14 mouse cellular contexts compared by ENCODE assay signal in genomic region chr3:79821131-79821530, GRCm38 (mm10). TPM values are rescaled to one million over a fixed set of nuclear protein-coding genes. Genes with fewer than 3 reads are reported as not detected.
DNase-seq lines count a peak whose midpoint lies in the region; ATAC-seq and TF ChIP-seq lines count a peak whose summit lies in the region.
"Had no signal": no experiment of that assay in that cellular context is flagged by ENCODE, and none has a peak within 500 bp of the region (broad histone marks: within the 10 kb centered on the region; RNA-seq: fewer than 3 reads in every experiment).

No protein-coding gene starts in this region.

- H3K27ac ChIP-seq in forebrain, postnatal 0 days (ENCODE audit: low read depth, low read length), result no peak overlapping the region
- H3K27ac ChIP-seq in forebrain, embryonic 16.5 days (ENCODE audit: low read length), result no peak overlapping the region
- H3K27ac ChIP-seq in embryonic facial prominence, embryonic 10.5 days (replicated peaks), result no peak overlapping the region
- H3K27ac ChIP-seq: lung, embryonic 15.5 days had no signal

- H3K9me3 ChIP-seq in forebrain, postnatal 0 days (ENCODE audit: low read length), result no peaks in the 10 kb centered on the region
- H3K9me3 ChIP-seq in forebrain, embryonic 16.5 days (ENCODE audit: control insufficient read depth, low read length), result no peaks in the 10 kb centered on the region
- H3K9me3 ChIP-seq in embryonic facial prominence, embryonic 10.5 days, result no peaks in the 10 kb centered on the region
- H3K9me3 ChIP-seq: G1E; lung, embryonic 15.5 days had no signal

- no peak overlapping the region for H3K9ac ChIP-seq in forebrain, postnatal 0 days
- no peak overlapping the region for H3K9ac ChIP-seq in forebrain, embryonic 16.5 days (replicated peaks; ENCODE audit: low read depth, low read length)
- H3K9ac ChIP-seq: lung, embryonic 15.5 days had no signal

- WGBS in forebrain, postnatal 0 days, result 76% methylated on average over 16 of the region's 16 CpGs
- 83% methylated on average over 16 of the region's 16 CpGs for WGBS in forebrain, embryonic 16.5 days
- 90% methylated on average over 16 of the region's 16 CpGs for WGBS in embryonic facial prominence, embryonic 10.5 days

- H3K4me2 ChIP-seq in forebrain, postnatal 0 days (ENCODE audit: low read depth), result no peak overlapping the region
- H3K4me2 ChIP-seq in forebrain, embryonic 16.5 days (ENCODE audit: low read length), result no peak overlapping the region
- H3K4me2 ChIP-seq: lung, embryonic 15.5 days had no signal

- peak; percentile 54; the same call in 1 of the 2 replicates for ATAC-seq in forebrain, postnatal 0 days
- ATAC-seq in forebrain, embryonic 16.5 days, result no peak
- ATAC-seq: intestine, embryonic 16.5 days had no signal

- no peak for TF ChIP-seq CTCF in forebrain, postnatal 0 days (IDR thresholded peaks at IDR 0.05; ENCODE audit: low read depth)

- H3K36me3 ChIP-seq in forebrain, postnatal 0 days (ENCODE audit: insufficient read depth), result no peaks in the 10 kb centered on the region
- no peaks in the 10 kb centered on the region for H3K36me3 ChIP-seq in forebrain, embryonic 16.5 days (ENCODE audit: control insufficient read depth, insufficient read depth)
- 0 out of 2 replicates have a peak, but pooled peaks cover 3% of the 10 kb centered on the region for H3K36me3 ChIP-seq in embryonic facial prominence, embryonic 10.5 days (replicated peaks)
- H3K36me3 ChIP-seq: lung, embryonic 15.5 days had no signal

- no peak for DNase-seq in forebrain, postnatal 0 days
- DNase-seq in ZHBTc4 (ENCODE audit: low read depth, low spot score), result peak; percentile 37
- DNase-seq in cerebellum, postnatal 25 days, result peak; percentile 74 to 79
- DNase-seq in left cerebral cortex, postnatal 14 days (ENCODE audit: low spot score in 2 of 2), result peak; percentile 18 to 50
- no peak for DNase-seq in lung, postnatal 10 days
- DNase-seq in embryonic facial prominence, embryonic 10.5 days (ENCODE audit: low spot score), result no peak
- no peak for DNase-seq in thymus, postnatal 0 days (ENCODE audit: low spot score)
- DNase-seq: kidney, postnatal 36 days; liver had no signal

- intact Hi-C loops in left cerebral cortex, postnatal 14 days (cut with DNase I), result no loop called here

- H3K4me1 ChIP-seq in forebrain, postnatal 0 days (ENCODE audit: insufficient read depth), result no peaks in the 10 kb centered on the region
- peaks cover 2% of the 10 kb centered on the region; the same call in 1 of the 2 replicates for H3K4me1 ChIP-seq in forebrain, embryonic 16.5 days (replicated peaks; ENCODE audit: control insufficient read depth, insufficient read depth, low read length)
- H3K4me1 ChIP-seq in embryonic facial prominence, embryonic 10.5 days, result no peaks in the 10 kb centered on the region
- H3K4me1 ChIP-seq: lung, embryonic 15.5 days had no signal

- no peak overlapping the region for H3K4me3 ChIP-seq in forebrain, postnatal 0 days (ENCODE audit: low read depth, low read length)
- no peak overlapping the region for H3K4me3 ChIP-seq in forebrain, embryonic 16.5 days (replicated peaks; ENCODE audit: low read length)
- H3K4me3 ChIP-seq in embryonic facial prominence, embryonic 10.5 days, result no peak overlapping the region
- H3K4me3 ChIP-seq: lung, embryonic 15.5 days had no signal

- H3K27me3 ChIP-seq in forebrain, postnatal 0 days (ENCODE audit: insufficient read depth, low read length), result no peaks in the 10 kb centered on the region
- H3K27me3 ChIP-seq in forebrain, embryonic 16.5 days (replicated peaks; ENCODE audit: control insufficient read depth, insufficient read depth, low read length), result no peaks in the 10 kb centered on the region
- H3K27me3 ChIP-seq in embryonic facial prominence, embryonic 10.5 days (replicated peaks; ENCODE audit: low read depth, poor library complexity, severe bottlenecking), result no peaks in the 10 kb centered on the region
- H3K27me3 ChIP-seq: lung, embryonic 15.5 days had no signal

RNA-seq across cellular contexts. Expression of gene Tmem144, which starts 31.4 kb away (rescaled TPM):
- 1.00 and 1.2 TPM in 2 replicates for total RNA-seq in forebrain, postnatal 0 days (2014; rRNA removed)
- polyA plus RNA-seq in forebrain, postnatal 0 days (2015; fragmentation: Nextera tagmentation; extraction: Ambion mirVana), result 1.4 and 2.6 TPM in 2 replicates
- 1.9 and 2.0 TPM in 2 replicates for polyA plus RNA-seq in forebrain, embryonic 16.5 days (2015; fragmentation: Nextera tagmentation; extraction: Ambion mirVana)
- total RNA-seq in left cerebral cortex, postnatal 14 days (2021), result 10 to 100 TPM in 1 of 2 experiments, 1 to 10 TPM in 1; 8.9 to 11.8 TPM
- 3.7 and 3.9 TPM in 2 replicates for polyA plus RNA-seq in embryonic facial prominence, embryonic 10.5 days (2016; fragmentation: Nextera tagmentation; extraction: Ambion mirVana)
- polyA plus RNA-seq in thymus, postnatal 0 days (2015; fragmentation: Nextera tagmentation; extraction: Ambion mirVana), result 1.6 TPM in 2 replicates
- total RNA-seq: megakaryocyte-erythroid progenitor cell, adult 5-6 weeks had no signal

Comparison
In these comparisons a context has a peak if more than half of its experiments do, and no peak if none do; other contexts are left out.
1. DNase-seq: peak in ZHBTc4 (single experiment), cerebellum, postnatal 25 days (2 of 2) and left cerebral cortex, postnatal 14 days (2 of 2); none in forebrain, postnatal 0 days (single experiment), lung, postnatal 10 days (single experiment), embryonic facial prominence, embryonic 10.5 days (single experiment) and thymus, postnatal 0 days (single experiment).